Mouse (Mus musculus): ENCODE data around the gene Tmem120b. TPM values are rescaled to one million over a fixed set of nuclear protein-coding genes. Genes with fewer than 3 reads are reported as not detected.
A peak's percentile ranks its signal among the peaks of the same experiment; 100 is the strongest.

Tmem120b gene
- total and polyA plus RNA-seq, 3 experiments, result 5.6 to 6.8 TPM; not detected in 1

DNA sequence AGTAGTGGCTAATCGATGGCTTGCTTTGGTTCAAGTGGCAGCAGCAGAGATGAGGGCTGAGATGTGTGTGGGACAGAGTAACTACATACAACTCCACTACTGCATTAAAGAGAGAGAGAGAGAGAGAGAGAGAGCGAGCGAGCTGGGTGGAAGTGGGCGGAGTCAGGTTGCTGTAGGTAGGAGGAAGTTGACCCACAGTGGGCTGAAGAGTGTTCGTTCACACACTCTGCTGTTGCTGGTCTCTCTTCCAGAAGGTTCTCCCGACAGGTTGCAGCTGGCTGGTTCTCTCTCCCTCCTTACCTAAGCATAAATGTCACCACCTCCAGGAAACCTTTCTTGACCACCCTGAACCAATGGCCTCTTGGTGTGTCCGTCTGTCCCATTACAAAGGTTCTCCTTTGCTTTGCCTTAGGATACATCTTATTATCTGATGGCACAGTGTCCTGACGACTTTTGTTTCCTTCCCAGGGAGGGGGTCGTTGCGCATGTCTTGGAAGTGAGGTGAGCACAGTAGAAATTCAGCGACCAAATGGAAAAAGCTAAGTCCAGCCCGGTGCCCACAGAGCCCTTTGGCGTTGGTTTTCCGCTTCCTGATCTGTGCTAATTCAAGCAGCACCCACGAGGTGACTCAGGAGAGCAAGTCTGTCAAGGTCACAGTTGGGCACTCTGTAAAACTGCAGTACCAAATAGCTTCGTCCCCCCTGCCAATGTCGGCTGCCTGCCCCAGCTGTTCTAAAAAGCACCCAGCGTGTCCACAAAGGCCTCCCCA is 57.6 kb downstream of the Tmem120b start:
- H3K4me1 ChIP-seq (ENCODE audit: control insufficient read depth in 1 of 2, insufficient read depth in 2 of 2, low read length in 2 of 2), result peaks cover 17 to 48% of the 10 kb centered on the region in 2 experiments
- TF ChIP-seq ETS1 (IDR thresholded peaks at IDR 0.05; ENCODE audit: low read depth, low read length), result 0 out of 2 replicates have a peak, but pooled peaks have one; percentile 40
- TF ChIP-seq JUND (IDR thresholded peaks at IDR 0.05; ENCODE audit: low read depth, low read length), result peak; percentile 98
- peak; percentile 22 for TF ChIP-seq MXI1 (IDR thresholded peaks at IDR 0.05; ENCODE audit: low read depth, low read length)
- TF ChIP-seq BHLHE40 (IDR thresholded peaks at IDR 0.05; ENCODE audit: borderline replicate concordance, low read depth, low read length), result no peak
- TF ChIP-seq HCFC1 (IDR thresholded peaks at IDR 0.05; ENCODE audit: low read depth, low read length), result 0 out of 2 replicates have a peak, but pooled peaks have one; percentile 43
- TF ChIP-seq POLR2A (IDR thresholded peaks at IDR 0.05; ENCODE audit: control insufficient read depth in 1 of 2, insufficient read depth in 1 of 2, low read depth in 1 of 2, low read length in 2 of 2, poor library complexity in 1 of 2), result peak; percentile 30 to 67; a peak in 2 of 4 replicates
- TF ChIP-seq TBP (IDR thresholded peaks at IDR 0.05; ENCODE audit: low read depth, low read length), result peak; percentile 50; the same call in 1 of the 2 replicates
- TF ChIP-seq MAZ (IDR thresholded peaks at IDR 0.05; ENCODE audit: low read depth, low read length), result 0 out of 2 replicates have a peak, but pooled peaks have one; percentile 55
- no peak for TF ChIP-seq USF2 (IDR thresholded peaks at IDR 0.05; ENCODE audit: borderline replicate concordance in 1 of 2, insufficient read depth in 1 of 2, low read depth in 1 of 2, low read length in 2 of 2)
- TF ChIP-seq SIN3A (IDR thresholded peaks at IDR 0.05; ENCODE audit: low read length), result peak; percentile 60; the same call in 1 of the 2 replicates
- TF ChIP-seq ZNF384 (IDR thresholded peaks at IDR 0.05; ENCODE audit: low read depth, low read length), result no peak
- peak; percentile 57 for TF ChIP-seq NELFE (IDR thresholded peaks at IDR 0.05; ENCODE audit: low read depth, low read length)
- TF ChIP-seq GATA1 (IDR thresholded peaks at IDR 0.05; ENCODE audit: low read depth, low read length), result peak; percentile 33; the same call in 1 of the 2 replicates
- peak; percentile 16; the same call in 1 of the 2 replicates for TF ChIP-seq SMC3 (IDR thresholded peaks at IDR 0.05; ENCODE audit: low read depth, low read length)
- TF ChIP-seq MAX (IDR thresholded peaks at IDR 0.05; ENCODE audit: low read length), result no peak
- peak overlapping the region; percentile 10 to 40; a peak in 3 of 4 replicates for H3K4me3 ChIP-seq (ENCODE audit: control insufficient read depth in 1 of 2, insufficient read depth in 1 of 2, low read depth in 2 of 2, low read length in 2 of 2)

DNA sequence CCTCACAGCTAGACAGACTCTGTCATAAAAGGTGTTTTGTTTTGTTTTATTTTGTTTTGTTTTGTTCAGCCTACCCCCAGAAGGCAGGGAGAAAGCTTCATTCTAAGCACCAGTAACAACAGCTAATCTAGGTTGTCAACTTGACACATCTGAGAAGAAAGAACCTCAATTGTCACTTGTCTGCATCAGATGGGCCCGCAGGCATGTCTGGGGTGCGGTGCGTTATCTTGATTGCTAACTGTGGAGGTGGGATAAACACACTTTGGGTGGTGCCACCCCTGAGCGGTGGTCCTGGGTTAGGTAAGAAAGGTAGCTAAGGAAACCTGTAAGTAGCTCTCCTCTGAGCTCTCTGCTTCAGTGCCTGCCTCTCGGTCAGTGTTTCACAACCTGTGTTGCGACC is 58.8 kb downstream of the Tmem120b start:
- H3K36me3 ChIP-seq (ENCODE audit: control insufficient read depth in 1 of 2, insufficient read depth in 2 of 2, low read length in 2 of 2), result peaks cover 0 to 37% of the 10 kb centered on the region in 2 experiments; a peak in 2 of 4 replicates
- 0 out of 2 replicates have a peak, but pooled peaks have one; percentile 24 for TF ChIP-seq ETS1 (IDR thresholded peaks at IDR 0.05; ENCODE audit: low read depth, low read length)
- TF ChIP-seq GATA1 (IDR thresholded peaks at IDR 0.05; ENCODE audit: low read depth, low read length), result peak; percentile 52
- TF ChIP-seq USF2 (IDR thresholded peaks at IDR 0.05; ENCODE audit: borderline replicate concordance in 1 of 2, insufficient read depth in 1 of 2, low read depth in 1 of 2, low read length in 2 of 2), result no peak
- no peak for TF ChIP-seq POLR2AphosphoS5 (IDR thresholded peaks at IDR 0.05; ENCODE audit: borderline replicate concordance, low read depth, low read length)
- DNase-seq (ENCODE audit: low read depth, low spot score), result no peak
- H3K27me3 ChIP-seq (ENCODE audit: control insufficient read depth in 1 of 2, insufficient read depth in 2 of 2, low read length in 2 of 2), result no peaks in the 10 kb centered on the region
- peaks cover 17 to 52% of the 10 kb centered on the region in 2 experiments for H3K4me1 ChIP-seq (ENCODE audit: control insufficient read depth in 1 of 2, insufficient read depth in 2 of 2, low read length in 2 of 2)
- H3K79me2 ChIP-seq (ENCODE audit: control insufficient read depth, insufficient read depth, low read length, poor library complexity), result no peaks in the 10 kb centered on the region
- H3K9ac ChIP-seq (ENCODE audit: control insufficient read depth, low read depth, low read length, poor library complexity, severe bottlenecking), result no peak overlapping the region
- H3K27ac ChIP-seq (ENCODE audit: control insufficient read depth, low read depth, low read length), result peak overlapping the region; percentile 6; the same call in 1 of the 2 replicates
- no peak overlapping the region for H3K4me3 ChIP-seq (ENCODE audit: control insufficient read depth in 1 of 2, insufficient read depth in 1 of 2, low read depth in 2 of 2, low read length in 2 of 2)
- no peaks in the 10 kb centered on the region for H3K9me3 ChIP-seq (replicated peaks; ENCODE audit: insufficient read depth, low read length)

More for the DNA sequence above, 57.6 kb downstream of the Tmem120b start:
- no peaks in the 10 kb centered on the region for H3K27me3 ChIP-seq (ENCODE audit: control insufficient read depth in 1 of 2, insufficient read depth in 2 of 2, low read length in 2 of 2)
- H3K27ac ChIP-seq (ENCODE audit: control insufficient read depth, low read depth, low read length), result peak overlapping the region; percentile 42
- peaks cover 0 to 37% of the 10 kb centered on the region in 2 experiments; a peak in 2 of 4 replicates for H3K36me3 ChIP-seq (ENCODE audit: control insufficient read depth in 1 of 2, insufficient read depth in 2 of 2, low read length in 2 of 2)
- DNase-seq (ENCODE audit: low read depth, low spot score), result peak; percentile 84
- no peaks in the 10 kb centered on the region for H3K9me3 ChIP-seq (replicated peaks; ENCODE audit: insufficient read depth, low read length)
- H3K79me2 ChIP-seq (ENCODE audit: control insufficient read depth, insufficient read depth, low read length, poor library complexity), result no peaks in the 10 kb centered on the region
- H3K9ac ChIP-seq (ENCODE audit: control insufficient read depth, low read depth, low read length, poor library complexity, severe bottlenecking), result peak overlapping the region; percentile 58
